Mouse (Mus musculus) bone marrow, adult 2 months (tissue): ENCODE measurements around the gene Rnaseh1. TPM values are rescaled to one million over a fixed set of nuclear protein-coding genes. Genes with fewer than 3 reads are reported as not detected.

Experiments used
- H3K27ac ChIP-seq: fragments of 200-500 bp; 2 replicates; pipeline ENCODE4 v1.5.1; 2012; ENCODE audit warnings: low read depth, mild to moderate bottlenecking, control low read depth, inconsistent platforms, low read length; ENCODE audit not compliant: control insufficient read depth, poor library complexity, insufficient read depth
- H3K4me1 ChIP-seq: fragments of 200-500 bp; 2 replicates; pipeline ENCODE4 v1.6.1; 2011; ENCODE audit warnings: low read length; ENCODE audit not compliant: control insufficient read depth, insufficient read depth
- H3K4me3 ChIP-seq: fragments of 200-500 bp; replicated peaks from 2 replicates; pipeline ENCODE3; 2011; ENCODE audit warnings: mild to moderate bottlenecking, low read depth, low read length, control low read depth; ENCODE audit not compliant: control insufficient read depth
- CTCF ChIP-seq: fragments of 200-500 bp; IDR thresholded peaks from 2 replicates; pipeline ENCODE4 v1.5.1; 2011; ENCODE audit warnings: low read length, control low read depth; ENCODE audit not compliant: control insufficient read depth, insufficient read depth
- POLR2A ChIP-seq: fragments of 200-500 bp; IDR thresholded peaks from 2 replicates; pipeline ENCODE4 v1.6.1; 2011; ENCODE audit warnings: low read depth, mild to moderate bottlenecking, control low read depth, low read length, borderline replicate concordance; ENCODE audit not compliant: control insufficient read depth
- WGBS: fragments of 180-500 bp; shearing (Covaris S2); methylation state at CpG from one replicate; pipeline ENCODE4 v1.1.7; 2018; 5-methylcytosine and 5-hydroxymethylcytosine counted together
- polyA plus RNA-seq: library from polyadenylated mRNA; stranded (reverse); fragments of >200 nt; gene quantifications from 2 replicates; pipeline ENCODE4 v1.2.4, GENCODE M21; 2011; ENCODE audit warnings: low replicate concordance; ENCODE audit not compliant: missing spikeins, insufficient read depth, insufficient read length

Rnaseh1 gene
- polyA plus RNA-seq, 1 experiment = 18.7 TPM

DNA sequence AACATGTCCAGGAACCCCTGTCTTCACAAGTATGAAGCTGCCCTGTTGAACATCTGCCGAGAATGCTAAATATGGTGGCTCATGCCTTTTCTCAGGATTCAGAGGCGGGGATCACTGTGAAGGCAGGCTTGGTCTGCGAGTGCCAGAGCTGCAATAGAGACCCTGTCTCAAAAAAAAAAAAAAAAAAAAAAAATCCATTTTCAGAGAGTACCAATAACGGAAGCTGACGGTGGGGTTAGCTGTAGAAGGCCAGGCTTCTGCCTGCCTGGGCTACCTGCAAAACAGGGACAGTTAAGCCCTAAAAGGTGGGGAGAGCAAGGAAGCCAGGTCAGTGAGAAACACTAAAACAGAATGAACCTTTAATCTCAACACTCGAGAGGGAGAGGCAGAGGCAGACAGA lies 12.9 kb upstream of the Rnaseh1 start:
- no peak overlapping the region for H3K4me3 ChIP-seq
- peaks cover 2% of the 10 kb centered on the region; the same call in 1 of the 2 replicates for H3K4me1 ChIP-seq
- TF ChIP-seq POLR2A (no peak), CTCF (no peak)
- no peak overlapping the region for H3K27ac ChIP-seq
- WGBS = 92% methylated on average over 6 of the region's 6 CpGs

DNA sequence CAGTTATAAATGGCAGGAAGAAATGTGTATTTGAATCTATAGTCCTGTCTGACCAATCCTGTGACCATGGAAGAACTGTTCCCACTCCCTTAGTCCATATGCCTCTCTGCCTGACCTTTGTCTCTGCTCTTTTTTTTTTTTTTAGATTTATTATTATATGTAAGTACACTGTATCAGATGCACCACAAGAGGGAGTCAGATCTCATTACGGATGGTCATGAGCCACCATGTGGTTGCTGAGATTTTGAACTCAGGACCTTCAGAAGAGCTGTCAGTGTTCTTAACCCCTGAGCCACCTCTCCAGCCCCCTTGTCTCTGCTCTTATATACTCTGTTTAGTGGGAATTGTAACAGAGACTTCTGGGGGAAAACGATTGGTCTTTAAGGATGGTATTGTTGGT lies 10.6 kb upstream of the Rnaseh1 start:
- Histone ChIP-seq H3K27ac (no peak overlapping the region), H3K4me1 (peaks cover 2% of the 10 kb centered on the region; the same call in 1 of the 2 replicates), H3K4me3 (no peak overlapping the region)
- 45% methylated on average over 2 of the region's 2 CpGs for WGBS
- TF ChIP-seq CTCF (no peak), POLR2A (no peak)

DNA sequence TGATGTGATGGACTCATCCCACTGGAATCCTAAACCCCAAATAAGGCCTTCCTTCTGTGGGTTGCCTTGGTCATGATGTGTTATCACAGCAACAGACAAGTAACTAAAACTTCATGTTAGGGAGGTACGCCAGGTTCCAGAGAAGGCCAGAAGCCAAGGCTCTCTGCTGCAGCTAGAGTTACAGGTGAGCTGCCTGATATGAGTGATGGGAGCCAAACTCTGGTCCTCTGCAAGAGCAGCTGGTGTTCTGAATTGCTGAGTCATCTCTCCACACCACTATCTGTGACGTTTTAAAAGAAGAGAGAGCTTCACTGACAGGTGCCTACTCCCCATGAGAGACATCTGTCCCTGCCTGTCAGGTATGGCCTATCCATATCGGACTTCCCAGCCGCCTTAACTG lies 13.2 kb downstream of the Rnaseh1 start:
- 69% methylated on average over 4 of the region's 4 CpGs for WGBS
- H3K27ac ChIP-seq = no peak overlapping the region
- no peak overlapping the region for H3K4me3 ChIP-seq
- TF ChIP-seq POLR2A (no peak), CTCF (no peak)
- no peaks in the 10 kb centered on the region for H3K4me1 ChIP-seq

DNA sequence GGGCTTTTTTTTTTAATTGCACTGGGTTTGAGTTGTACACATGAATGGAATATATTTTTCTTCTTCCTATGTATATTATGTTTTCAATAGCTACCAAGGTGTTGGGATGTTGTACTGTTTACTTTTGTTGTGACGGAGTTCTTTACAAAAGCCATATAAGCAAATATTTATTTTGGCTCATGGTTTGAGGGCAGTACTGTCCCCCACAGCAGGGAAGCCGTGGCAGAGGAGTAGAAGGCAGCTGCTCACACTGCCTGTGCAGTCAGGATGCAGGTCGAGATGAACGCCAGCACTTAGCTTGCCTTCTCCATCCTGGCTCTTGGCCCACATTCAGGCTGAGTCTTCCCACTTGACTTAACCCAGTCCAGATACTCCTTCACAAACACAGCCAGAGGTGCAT lies 17.3 kb downstream of the Rnaseh1 start:
- TF ChIP-seq CTCF (no peak), POLR2A (no peak)
- no peak overlapping the region for H3K4me3 ChIP-seq
- no peaks in the 10 kb centered on the region for H3K4me1 ChIP-seq
- H3K27ac ChIP-seq = no peak overlapping the region
- WGBS = 82% methylated on average over 4 of the region's 4 CpGs

DNA sequence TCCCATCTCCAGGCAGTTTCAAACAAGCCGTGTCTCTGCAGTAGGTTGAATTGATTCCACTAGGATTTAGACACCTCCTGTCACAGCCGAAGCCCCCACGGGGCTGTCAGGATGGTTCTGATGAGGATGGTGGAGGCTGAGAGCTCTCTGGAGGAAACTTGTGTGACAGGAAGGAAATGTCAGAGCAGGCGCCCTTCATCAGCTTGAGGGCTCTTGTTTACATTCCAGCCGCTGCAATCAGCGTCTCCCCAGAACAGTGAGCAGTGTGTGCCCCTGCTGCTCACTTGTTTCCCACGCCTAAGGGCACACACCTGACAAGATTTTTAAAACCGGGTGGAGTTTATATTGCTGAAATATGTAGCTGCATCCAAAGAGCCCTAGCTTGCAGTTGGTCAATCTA lies 17.9 kb downstream of the Rnaseh1 start:
- no peak overlapping the region for H3K4me3 ChIP-seq
- no peak for TF ChIP-seq POLR2A
- no peak for TF ChIP-seq CTCF
- no peaks in the 10 kb centered on the region for H3K4me1 ChIP-seq
- 32% methylated on average over 8 of the region's 8 CpGs for WGBS
- no peak overlapping the region for H3K27ac ChIP-seq

DNA sequence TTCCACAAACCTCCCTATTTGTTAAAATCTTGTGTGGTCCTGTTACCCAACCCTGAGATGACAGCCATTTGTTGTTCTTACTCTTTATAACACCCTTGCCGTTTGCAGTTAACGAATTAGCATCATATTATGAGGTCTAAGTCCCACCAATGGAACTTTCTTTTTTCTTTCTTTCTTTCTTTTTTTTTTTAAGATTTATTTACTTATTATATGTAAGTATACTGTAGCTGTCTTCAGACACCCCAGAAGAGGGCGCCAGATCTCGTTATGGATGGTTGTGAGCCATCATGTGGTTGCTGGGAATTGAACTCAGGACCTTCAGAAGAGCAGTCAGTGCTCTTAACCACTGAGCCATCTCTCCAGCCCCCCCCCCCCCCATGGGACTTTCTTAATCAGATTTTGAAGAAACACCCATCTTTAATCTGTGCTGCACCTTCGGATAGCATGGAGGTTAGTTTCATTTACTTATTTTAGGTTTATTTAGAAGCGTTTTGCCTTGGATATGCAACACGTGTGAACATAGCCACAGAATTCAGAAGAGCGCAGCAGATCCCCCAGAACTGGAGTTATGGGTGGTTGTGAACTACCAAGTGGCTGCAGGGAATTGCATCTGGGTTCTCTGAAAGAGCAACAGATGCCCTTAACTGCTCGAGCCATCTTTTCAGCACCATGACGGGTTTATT lies 24.8 kb downstream of the Rnaseh1 start:
- Histone ChIP-seq H3K27ac (no peak overlapping the region), H3K4me3 (no peak overlapping the region), H3K4me1 (peaks cover 2% of the 10 kb centered on the region; the same call in 1 of the 2 replicates)
- whole genome bisulfite sequencing = 69% methylated on average over 10 of the region's 10 CpGs
- TF ChIP-seq POLR2A (no peak), CTCF (no peak)

DNA sequence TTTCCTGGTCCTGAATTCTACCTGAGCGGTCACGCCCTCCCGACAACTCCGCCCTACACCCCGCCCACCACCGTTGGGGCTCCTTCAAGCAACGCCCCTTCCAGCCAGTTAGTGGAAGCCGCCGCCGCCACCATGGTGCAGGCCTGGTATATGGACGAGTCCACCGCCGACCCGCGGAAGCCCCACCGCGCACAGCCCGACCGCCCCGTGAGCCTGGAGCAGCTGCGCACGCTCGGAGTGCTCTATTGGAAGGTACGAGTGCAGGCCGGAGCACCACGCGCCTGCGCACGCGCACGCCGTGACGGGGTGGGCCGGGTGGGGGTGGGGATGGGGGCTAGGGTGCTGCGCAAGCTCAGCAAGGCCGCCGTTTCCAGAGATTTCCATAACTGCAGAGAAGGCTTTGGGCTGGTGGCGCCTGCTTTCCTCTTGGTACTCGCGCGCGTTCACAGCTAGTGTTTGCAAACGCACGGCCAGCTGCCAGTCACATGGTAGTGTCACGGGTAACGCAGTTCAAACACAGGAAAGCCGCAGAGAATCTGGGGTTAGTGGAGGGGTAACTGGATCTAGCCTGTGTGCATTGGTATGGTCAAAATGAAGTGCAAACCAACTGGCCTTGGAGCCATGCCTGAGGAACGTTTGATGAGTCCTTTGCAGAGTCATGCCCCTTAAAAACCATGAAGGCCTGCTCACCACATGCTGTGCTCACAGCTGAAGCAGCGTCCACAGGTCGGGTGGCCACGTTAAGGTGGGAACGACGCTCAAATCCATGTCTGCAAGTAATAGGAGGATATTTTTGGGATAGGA lies 25.9 kb downstream of the Rnaseh1 start, which contains the start of gene Adi1:
TSS of gene Adi1 (plus strand) at position 111 of the 804 bp plus-strand sequence.
- Histone ChIP-seq H3K4me1 (peaks cover 2% of the 10 kb centered on the region; the same call in 1 of the 2 replicates), H3K4me3 (peak within 1 kb of the TSS; percentile 92), H3K27ac (peak within 1 kb of the TSS; percentile 62; the same call in 1 of the 2 replicates)
- TF ChIP-seq CTCF = no peak
- no peak; the same call in 1 of the 2 replicates for TF ChIP-seq POLR2A
- 1% methylated on average over 53 of the region's 53 CpGs for WGBS

DNA sequence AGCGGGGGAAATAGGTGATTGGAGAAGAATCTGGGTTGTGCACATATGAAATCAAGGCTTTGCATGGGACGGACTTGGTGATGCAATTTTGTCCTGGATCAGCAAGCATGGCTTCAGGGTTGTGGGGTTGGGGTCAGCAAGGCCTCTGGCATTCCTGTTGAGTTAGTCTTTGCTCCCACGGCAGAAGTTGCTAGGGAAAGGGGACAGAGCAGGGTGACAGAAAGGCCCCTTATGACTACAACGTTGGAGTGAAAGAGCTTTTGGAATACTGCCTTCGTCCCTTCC lies 26.5 kb downstream of the Rnaseh1 start:
- TF ChIP-seq POLR2A = no peak
- TF ChIP-seq CTCF = no peak
- 42% methylated on average over 5 of the region's 5 CpGs for WGBS
- Histone ChIP-seq H3K4me1 (peaks cover 2% of the 10 kb centered on the region; the same call in 1 of the 2 replicates), H3K27ac (no peak overlapping the region), H3K4me3 (no peak overlapping the region)

DNA sequence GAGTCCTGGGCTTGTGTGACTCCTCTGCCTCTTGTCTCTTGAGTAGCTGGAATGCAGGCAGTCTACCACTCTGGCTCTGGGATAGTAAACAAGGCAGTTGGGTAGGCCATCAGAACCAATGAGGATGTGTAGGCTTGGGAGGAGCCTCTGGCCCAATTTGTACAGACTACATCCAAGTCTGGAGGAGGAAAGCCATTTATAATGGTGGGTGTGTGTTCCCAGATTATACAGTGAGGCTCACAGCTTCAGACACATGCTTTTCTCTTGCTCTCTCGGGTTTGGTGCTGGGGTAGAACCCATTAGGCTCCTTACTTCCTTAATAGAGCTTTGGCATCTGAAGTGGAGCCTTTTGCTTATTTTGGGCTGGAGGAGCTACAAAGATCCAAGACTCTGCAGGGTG lies 35.3 kb downstream of the Rnaseh1 start:
- Histone ChIP-seq H3K4me1 (no peaks in the 10 kb centered on the region), H3K4me3 (no peak overlapping the region), H3K27ac (no peak overlapping the region)
- TF ChIP-seq POLR2A = no peak
- TF ChIP-seq CTCF = no peak
- WGBS = 80% methylated on average over 1 of the region's 1 CpGs
